Mouse (Mus musculus): ENCODE measurements around the gene Tspan31.

- no peak for TF ChIP-seq CTCF (IDR thresholded peaks at IDR 0.05; ENCODE audit: control insufficient read depth, insufficient read depth, insufficient read length)
- TF ChIP-seq MYOG (IDR thresholded peaks at IDR 0.05; ENCODE audit: control insufficient read depth, extremely low read depth, insufficient read length), result no peak
- TF ChIP-seq MAX (IDR thresholded peaks at IDR 0.05), result no peak
- TF ChIP-seq USF1 (IDR thresholded peaks at IDR 0.05; ENCODE audit: low read depth), result no peak
- TF ChIP-seq FOSL1 (IDR thresholded peaks at IDR 0.05; ENCODE audit: insufficient read depth, low read length, poor library complexity, severe bottlenecking), result no peak
Measured at GRCm38 (mm10) chr10:127078677-127079575, 8.9 kb upstream of the Tspan31 start.
